31 mouse cellular contexts compared by ENCODE assay signal in the genomic region with DNA sequence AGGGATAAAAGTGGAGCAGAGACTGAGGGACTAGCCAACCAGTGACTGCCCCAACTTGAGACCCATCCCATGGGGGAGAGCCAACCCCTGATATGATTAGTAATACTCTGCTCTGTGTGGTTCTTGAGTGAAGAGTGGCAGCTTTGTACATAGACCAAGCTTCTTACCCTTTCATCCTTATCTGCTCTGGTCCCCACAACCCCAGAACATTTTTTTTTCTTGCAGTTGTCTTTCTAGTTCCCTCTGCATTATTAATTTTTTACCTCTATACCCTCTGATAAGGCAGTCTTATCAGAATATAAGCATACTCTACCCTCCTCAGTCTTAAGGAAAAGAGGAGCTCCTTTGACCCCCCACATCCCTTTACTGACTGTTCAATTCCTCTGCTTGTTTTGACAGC.
"Had no signal": no experiment of that assay in that cellular context is flagged by ENCODE, and none has a peak within 500 bp of the region (broad histone marks: within the 10 kb centered on the region; RNA-seq: fewer than 3 reads in every experiment).

No protein-coding gene starts in this region.

- H3K27ac ChIP-seq: heart, embryonic 10.5 days; heart, embryonic 13.5 days; heart, embryonic 15.5 days; hindbrain, embryonic 10.5 days; hindbrain, embryonic 12.5 days; hindbrain, embryonic 13.5 days; hindbrain, embryonic 14.5 days; hindbrain, embryonic 15.5 days; hindbrain, postnatal 0 days; intestine, embryonic 15.5 days; kidney, embryonic 15.5 days; kidney, postnatal 0 days; layer of hippocampus, adult 2 months; left cerebral cortex, adult 2 months had no signal

- H3K4me1 ChIP-seq: heart, embryonic 10.5 days; heart, embryonic 12.5 days; heart, embryonic 13.5 days; heart, embryonic 15.5 days; hindbrain, embryonic 10.5 days; hindbrain, embryonic 12.5 days; hindbrain, embryonic 13.5 days; hindbrain, embryonic 15.5 days; intestine, embryonic 15.5 days; kidney, embryonic 15.5 days had no signal

- DNase-seq: heart, postnatal 10 days; heart, postnatal 14 days; heart, postnatal 36 days; heart, postnatal 4 days; kidney, adult 11 months; kidney, adult 18-20 months; kidney, adult 2 months; kidney, adult 8-10 months; kidney, adult 9 months; kidney, postnatal 10 days; kidney, postnatal 14 days; kidney, postnatal 25 days; kidney, postnatal 36 days; kidney, postnatal 4 days; layer of hippocampus, adult 9-11 months; layer of hippocampus, postnatal 36 days had no signal

- H3K36me3 ChIP-seq: heart, embryonic 10.5 days; heart, embryonic 12.5 days; heart, embryonic 13.5 days; heart, embryonic 15.5 days; hindbrain, embryonic 10.5 days; hindbrain, embryonic 12.5 days; hindbrain, embryonic 13.5 days; hindbrain, embryonic 15.5 days; intestine, embryonic 15.5 days; kidney, embryonic 15.5 days had no signal

- H3K27me3 ChIP-seq: heart, embryonic 12.5 days; heart, embryonic 13.5 days; heart, embryonic 15.5 days; hindbrain, embryonic 12.5 days; hindbrain, embryonic 13.5 days; hindbrain, embryonic 15.5 days; intestine, embryonic 15.5 days; kidney, embryonic 15.5 days had no signal

- H3K4me3 ChIP-seq: heart, embryonic 10.5 days; heart, embryonic 12.5 days; heart, embryonic 13.5 days; heart, embryonic 15.5 days; hindbrain, embryonic 10.5 days; hindbrain, embryonic 12.5 days; hindbrain, embryonic 13.5 days; hindbrain, embryonic 15.5 days; intestine, embryonic 15.5 days; kidney, embryonic 15.5 days; layer of hippocampus, adult 2 months; left cerebral cortex, adult 2 months had no signal

- H3K9ac ChIP-seq: heart, embryonic 12.5 days; heart, embryonic 13.5 days; heart, embryonic 15.5 days; hindbrain, embryonic 12.5 days; hindbrain, embryonic 13.5 days; hindbrain, embryonic 14.5 days; hindbrain, embryonic 15.5 days; intestine, embryonic 15.5 days; kidney, embryonic 15.5 days had no signal

- H3K9me3 ChIP-seq: heart, embryonic 10.5 days; hindbrain, embryonic 13.5 days; hindbrain, embryonic 15.5 days; intestine, embryonic 15.5 days had no signal
